Mouse (Mus musculus): ENCODE data around the gene Ush1g. TPM values are rescaled to one million over a fixed set of nuclear protein-coding genes. Genes with fewer than 3 reads are reported as not detected.

The Ush1g gene
- polyA plus RNA-seq, 1 experiment from 2014 or later = 0.32 TPM

- WGBS = 61% methylated on average over 2 of the region's 2 CpGs
- H3K9me3 ChIP-seq (replicated peaks; ENCODE audit: control insufficient read depth, low read length) = no peaks in the 10 kb centered on the region
- H3K9ac ChIP-seq (ENCODE audit: low read length) = no peak overlapping the region
- peaks cover 55% of the 10 kb centered on the region for H3K27me3 ChIP-seq (ENCODE audit: control insufficient read depth, insufficient read depth, low read length)
- H3K36me3 ChIP-seq (ENCODE audit: control insufficient read depth, insufficient read depth) = no peaks in the 10 kb centered on the region
- ATAC-seq (replicated peaks; ENCODE audit: extremely low read depth, insufficient read depth, low FRiP score) = no peak
- no peak overlapping the region for H3K27ac ChIP-seq (ENCODE audit: low read length)
- H3K4me3 ChIP-seq (ENCODE audit: low read length) = no peak overlapping the region
- no peak overlapping the region for H3K4me2 ChIP-seq (ENCODE audit: low read depth, low read length)
- H3K4me1 ChIP-seq (ENCODE audit: control insufficient read depth, insufficient read depth, low read length) = no peaks in the 10 kb centered on the region
Measured at GRCm38 (mm10) chr11:115341246-115341645, 19.4 kb upstream of the Ush1g start.

- 50% methylated on average over 1 of the region's 1 CpGs for WGBS
- peaks cover 61% of the 10 kb centered on the region for H3K27me3 ChIP-seq (ENCODE audit: control insufficient read depth, insufficient read depth, low read length)
Measured at GRCm38 (mm10) chr11:115337826-115338225, 16.0 kb upstream of the Ush1g start.

GRCm38 (mm10) chr11:115337350-115337749 is 15.5 kb upstream of the Ush1g start:
- 36% methylated on average over 3 of the region's 3 CpGs for WGBS
- H3K27me3 ChIP-seq (ENCODE audit: control insufficient read depth, insufficient read depth, low read length) = peaks cover 65% of the 10 kb centered on the region
- no peaks in the 10 kb centered on the region for H3K36me3 ChIP-seq (ENCODE audit: control insufficient read depth, insufficient read depth)

More at GRCm38 (mm10) chr11:115337826-115338225, 16.0 kb upstream of the Ush1g start:
- H3K27ac ChIP-seq (ENCODE audit: low read length) = no peak overlapping the region
- no peaks in the 10 kb centered on the region for H3K9me3 ChIP-seq (replicated peaks; ENCODE audit: control insufficient read depth, low read length)
- H3K36me3 ChIP-seq (ENCODE audit: control insufficient read depth, insufficient read depth) = no peaks in the 10 kb centered on the region
- H3K4me3 ChIP-seq (ENCODE audit: low read length) = no peak overlapping the region
- H3K9ac ChIP-seq (ENCODE audit: low read length) = no peak overlapping the region
- no peak for ATAC-seq (replicated peaks; ENCODE audit: extremely low read depth, insufficient read depth, low FRiP score)
- H3K4me1 ChIP-seq (ENCODE audit: control insufficient read depth, insufficient read depth, low read length) = 0 out of 2 replicates have a peak, but pooled peaks cover 2% of the 10 kb centered on the region
- H3K4me2 ChIP-seq (ENCODE audit: low read depth, low read length) = no peak overlapping the region

GRCm38 (mm10) chr11:115336115-115336514 is 14.3 kb upstream of the Ush1g start:
- Histone ChIP-seq H3K27ac (ENCODE audit: low read length) (no peak overlapping the region), H3K9me3 (replicated peaks; ENCODE audit: control insufficient read depth, low read length) (no peaks in the 10 kb centered on the region), H3K9ac (ENCODE audit: low read length) (no peak overlapping the region), H3K4me1 (ENCODE audit: control insufficient read depth, insufficient read depth, low read length) (0 out of 2 replicates have a peak, but pooled peaks cover 2% of the 10 kb centered on the region), H3K36me3 (ENCODE audit: control insufficient read depth, insufficient read depth) (no peaks in the 10 kb centered on the region), H3K27me3 (ENCODE audit: control insufficient read depth, insufficient read depth, low read length) (peaks cover 73% of the 10 kb centered on the region), H3K4me2 (ENCODE audit: low read depth, low read length) (no peak overlapping the region), H3K4me3 (ENCODE audit: low read length) (no peak overlapping the region)
- WGBS = 18% methylated on average over 6 of the region's 6 CpGs
- no peak for ATAC-seq (replicated peaks; ENCODE audit: extremely low read depth, insufficient read depth, low FRiP score)

More at GRCm38 (mm10) chr11:115337350-115337749, 15.5 kb upstream of the Ush1g start:
- no peak for ATAC-seq (replicated peaks; ENCODE audit: extremely low read depth, insufficient read depth, low FRiP score)
- no peak overlapping the region for H3K9ac ChIP-seq (ENCODE audit: low read length)
- H3K9me3 ChIP-seq (replicated peaks; ENCODE audit: control insufficient read depth, low read length) = no peaks in the 10 kb centered on the region
- no peak overlapping the region for H3K4me2 ChIP-seq (ENCODE audit: low read depth, low read length)
- H3K4me1 ChIP-seq (ENCODE audit: control insufficient read depth, insufficient read depth, low read length) = 0 out of 2 replicates have a peak, but pooled peaks cover 2% of the 10 kb centered on the region
- H3K27ac ChIP-seq (ENCODE audit: low read length) = no peak overlapping the region
- no peak overlapping the region for H3K4me3 ChIP-seq (ENCODE audit: low read length)

- Histone ChIP-seq H3K27ac (ENCODE audit: low read length) (no peak overlapping the region), H3K27me3 (ENCODE audit: control insufficient read depth, insufficient read depth, low read length) (peaks cover 74% of the 10 kb centered on the region), H3K9me3 (replicated peaks; ENCODE audit: control insufficient read depth, low read length) (no peaks in the 10 kb centered on the region), H3K9ac (ENCODE audit: low read length) (no peak overlapping the region), H3K4me3 (ENCODE audit: low read length) (no peak overlapping the region), H3K36me3 (ENCODE audit: control insufficient read depth, insufficient read depth) (no peaks in the 10 kb centered on the region), H3K4me1 (ENCODE audit: control insufficient read depth, insufficient read depth, low read length) (0 out of 2 replicates have a peak, but pooled peaks cover 2% of the 10 kb centered on the region), H3K4me2 (ENCODE audit: low read depth, low read length) (no peak overlapping the region)
- 42% methylated on average over 12 of the region's 12 CpGs for WGBS
- no peak for ATAC-seq (replicated peaks; ENCODE audit: extremely low read depth, insufficient read depth, low FRiP score)
Measured at GRCm38 (mm10) chr11:115335223-115335622, 13.4 kb upstream of the Ush1g start.

GRCm38 (mm10) chr11:115334531-115334930 is 12.7 kb upstream of the Ush1g start, which contains the start of gene Otop3:
Gene Otop3 (plus strand): TSS chr11:115334731.
- H3K4me3 ChIP-seq (ENCODE audit: low read length) = no peak within 1 kb of the TSS
- no peak within 1 kb of the TSS for H3K27ac ChIP-seq (ENCODE audit: low read length)
- no peak within 1 kb of the TSS for H3K9ac ChIP-seq (ENCODE audit: low read length)
- no peaks in the 10 kb centered on the region for H3K36me3 ChIP-seq (ENCODE audit: control insufficient read depth, insufficient read depth)
- H3K27me3 ChIP-seq (ENCODE audit: control insufficient read depth, insufficient read depth, low read length) = peaks cover 73% of the 10 kb centered on the region
- WGBS = 4% methylated on average over 29 of the region's 29 CpGs
- H3K9me3 ChIP-seq (replicated peaks; ENCODE audit: control insufficient read depth, low read length) = no peaks in the 10 kb centered on the region
- no peak for ATAC-seq (replicated peaks; ENCODE audit: extremely low read depth, insufficient read depth, low FRiP score)
- H3K4me1 ChIP-seq (ENCODE audit: control insufficient read depth, insufficient read depth, low read length) = 0 out of 2 replicates have a peak, but pooled peaks cover 2% of the 10 kb centered on the region
- H3K4me2 ChIP-seq (ENCODE audit: low read depth, low read length) = no peak within 1 kb of the TSS

GRCm38 (mm10) chr11:115329339-115329738 is 7.5 kb upstream of the Ush1g start:
- 59% methylated on average over 15 of the region's 15 CpGs for WGBS
- ATAC-seq (replicated peaks; ENCODE audit: extremely low read depth, insufficient read depth, low FRiP score) = no peak; the same call in 1 of the 2 replicates

GRCm38 (mm10) chr11:115326730-115327129 is 4.9 kb upstream of the Ush1g start:
- no peak overlapping the region for H3K9ac ChIP-seq (ENCODE audit: low read length)
- H3K9me3 ChIP-seq (replicated peaks; ENCODE audit: control insufficient read depth, low read length) = no peaks in the 10 kb centered on the region
- H3K4me1 ChIP-seq (ENCODE audit: control insufficient read depth, insufficient read depth, low read length) = peaks cover 3% of the 10 kb centered on the region; the same call in 1 of the 2 replicates
- H3K27ac ChIP-seq (ENCODE audit: low read length) = no peak overlapping the region
- H3K4me2 ChIP-seq (ENCODE audit: low read depth, low read length) = no peak overlapping the region
- ATAC-seq (replicated peaks; ENCODE audit: extremely low read depth, insufficient read depth, low FRiP score) = no peak
- peaks cover 57% of the 10 kb centered on the region for H3K27me3 ChIP-seq (ENCODE audit: control insufficient read depth, insufficient read depth, low read length)
- no peak overlapping the region for H3K4me3 ChIP-seq (ENCODE audit: low read length)
- no peaks in the 10 kb centered on the region for H3K36me3 ChIP-seq (ENCODE audit: control insufficient read depth, insufficient read depth)
- WGBS = 62% methylated on average over 7 of the region's 7 CpGs

More at GRCm38 (mm10) chr11:115329339-115329738, 7.5 kb upstream of the Ush1g start:
- Histone ChIP-seq H3K27ac (ENCODE audit: low read length) (no peak overlapping the region), H3K4me2 (ENCODE audit: low read depth, low read length) (no peak overlapping the region), H3K9ac (ENCODE audit: low read length) (no peak overlapping the region), H3K9me3 (replicated peaks; ENCODE audit: control insufficient read depth, low read length) (no peaks in the 10 kb centered on the region), H3K4me3 (ENCODE audit: low read length) (no peak overlapping the region), H3K36me3 (ENCODE audit: control insufficient read depth, insufficient read depth) (no peaks in the 10 kb centered on the region), H3K4me1 (ENCODE audit: control insufficient read depth, insufficient read depth, low read length) (no peaks in the 10 kb centered on the region), H3K27me3 (ENCODE audit: control insufficient read depth, insufficient read depth, low read length) (peaks cover 52% of the 10 kb centered on the region)

GRCm38 (mm10) chr11:115323354-115323753 is 1.5 kb upstream of the Ush1g start:
- WGBS = 12% methylated on average over 32 of the region's 32 CpGs
- Histone ChIP-seq H3K4me1 (ENCODE audit: control insufficient read depth, insufficient read depth, low read length) (peaks cover 3% of the 10 kb centered on the region; the same call in 1 of the 2 replicates), H3K27ac (ENCODE audit: low read length) (no peak overlapping the region), H3K9ac (ENCODE audit: low read length) (no peak overlapping the region), H3K4me3 (ENCODE audit: low read length) (no peak overlapping the region), H3K27me3 (ENCODE audit: control insufficient read depth, insufficient read depth, low read length) (peaks cover 78% of the 10 kb centered on the region), H3K36me3 (ENCODE audit: control insufficient read depth, insufficient read depth) (no peaks in the 10 kb centered on the region), H3K4me2 (ENCODE audit: low read depth, low read length) (no peak overlapping the region), H3K9me3 (replicated peaks; ENCODE audit: control insufficient read depth, low read length) (no peaks in the 10 kb centered on the region)
- ATAC-seq (replicated peaks; ENCODE audit: extremely low read depth, insufficient read depth, low FRiP score) = no peak
